Mouse (Mus musculus) megakaryocyte, embryonic 14.5 days (primary cell): ENCODE results near the gene Cnot6l.

Experiments used
- FLI1 ChIP-seq: IDR thresholded peaks from 2 replicates; pipeline ENCODE4 v1.6.1; 2012; ENCODE audit warnings: low read length, inconsistent platforms, mixed read lengths
- GATA1 ChIP-seq: IDR thresholded peaks from 3 replicates; pipeline ENCODE4 v1.6.1; 2012; ENCODE audit warnings: mixed read lengths, low read length, inconsistent platforms, borderline replicate concordance

GRCm38 (mm10) chr5:96036125-96036672 is 127.8 kb downstream of the Cnot6l start:
- TF ChIP-seq GATA1 (no peak), FLI1 (no peak)
